Mouse (Mus musculus) forebrain, embryonic 13.5 days (tissue): ENCODE results near the gene Hspb3. TPM values are rescaled to one million over a fixed set of nuclear protein-coding genes. Genes with fewer than 3 reads are reported as not detected.

Source experiments
- ATAC-seq: fragments of 200-750 bp; cut with Nextera tagmentation; 2 replicates; pipeline ENCODE4 v1.8.0; 2017
- H3K27ac ChIP-seq: fragments of 300-500 bp; sonication (generic); 2 replicates; pipeline ENCODE4 v1.5.1; 2015; ENCODE audit warnings: inconsistent platforms, mild to moderate bottlenecking, moderate library complexity
- H3K27me3 ChIP-seq: fragments of 300-500 bp; sonication (generic); 2 replicates; pipeline ENCODE4 v1.6.1; 2015; ENCODE audit warnings: mild to moderate bottlenecking, inconsistent platforms
- H3K36me3 ChIP-seq: fragments of 300-500 bp; sonication (generic); 2 replicates; pipeline ENCODE4 v1.6.1; 2015; ENCODE audit warnings: mild to moderate bottlenecking, inconsistent platforms; ENCODE audit not compliant: poor library complexity, severe bottlenecking
- H3K4me1 ChIP-seq: fragments of 300-500 bp; sonication (generic); 2 replicates; pipeline ENCODE4 v1.6.1; 2015; ENCODE audit warnings: inconsistent platforms
- H3K4me2 ChIP-seq: fragments of 300-500 bp; sonication (generic); 2 replicates; pipeline ENCODE4 v1.6.1; 2015; ENCODE audit warnings: inconsistent platforms, mild to moderate bottlenecking, moderate library complexity
- H3K4me3 ChIP-seq: fragments of 300-500 bp; sonication (generic); 2 replicates; pipeline ENCODE4 v1.5.1; 2015; ENCODE audit warnings: mild to moderate bottlenecking, inconsistent platforms
- H3K9ac ChIP-seq: fragments of 300-500 bp; sonication (generic); 2 replicates; pipeline ENCODE4 v1.6.1; 2015; ENCODE audit warnings: mild to moderate bottlenecking, inconsistent platforms
- H3K9me3 ChIP-seq: fragments of 300-500 bp; sonication (generic); replicated peaks from 2 replicates; pipeline ENCODE4 v1.6.1; 2016; ENCODE audit warnings: inconsistent platforms
- WGBS: fragments of 180-500 bp; shearing (Covaris S2); methylation state at CpG from one replicate; pipeline ENCODE4 v1.1.7; 2015; 5-methylcytosine and 5-hydroxymethylcytosine counted together
- polyA plus RNA-seq: library from polyadenylated mRNA; unstranded; fragments of >200 nt; fragmentation: Nextera tagmentation; extraction: Ambion mirVana; gene quantifications from 2 replicates; pipeline ENCODE4 v1.2.1, GENCODE M21; 2015

The Hspb3 gene
- polyA plus RNA-seq, 1 experiment from 2014 or later: not detected

DNA sequence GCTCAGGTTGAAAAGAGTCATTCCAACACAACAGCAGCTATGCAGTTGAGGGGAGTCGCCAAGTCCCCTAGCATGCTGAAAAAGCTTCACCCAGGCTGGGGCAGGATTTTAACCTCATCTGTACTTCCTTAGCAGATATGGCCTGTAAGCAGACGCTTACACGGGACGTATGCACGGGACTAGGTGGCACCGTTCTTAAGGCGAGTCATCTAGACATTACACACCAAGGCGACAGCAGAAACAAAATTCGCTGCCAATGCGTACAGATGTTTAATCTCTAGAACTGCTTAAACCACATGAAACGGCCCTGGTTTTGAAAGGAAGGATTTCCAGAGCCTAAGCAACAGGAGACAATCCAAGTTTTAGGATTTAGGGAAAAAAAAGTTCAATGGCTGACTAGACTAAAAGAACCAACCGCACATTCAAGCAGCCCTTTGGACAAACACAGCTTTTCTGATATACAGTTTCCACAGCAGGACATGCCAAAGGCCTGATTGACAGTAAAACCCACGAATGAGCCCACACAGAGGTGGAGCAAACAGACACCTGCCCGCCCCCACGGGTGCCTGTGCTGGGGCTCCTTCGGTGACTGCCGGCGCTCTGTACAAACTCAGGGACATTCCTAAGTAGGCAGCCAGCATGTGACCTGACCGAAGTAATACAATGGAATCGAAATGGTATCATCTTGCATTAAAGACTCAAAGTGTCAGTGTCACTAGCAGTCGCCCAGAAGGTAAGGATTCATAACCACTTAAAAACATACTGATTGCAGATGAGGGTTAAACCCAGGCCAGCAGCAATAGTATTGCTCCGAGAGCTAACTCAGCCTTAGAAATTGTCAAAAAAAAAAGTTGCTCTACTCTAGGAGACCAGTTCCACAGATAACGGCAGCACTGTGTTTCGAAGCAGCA lies 48.6 kb downstream of the Hspb3 start:
- Histone ChIP-seq H3K36me3 (no peaks in the 10 kb centered on the region), H3K27ac (no peak overlapping the region), H3K4me2 (peak overlapping the region; percentile 90), H3K4me3 (peak overlapping the region; percentile 78), H3K27me3 (no peaks in the 10 kb centered on the region), H3K4me1 (peaks cover 74% of the 10 kb centered on the region), H3K9me3 (no peaks in the 10 kb centered on the region), H3K9ac (peak overlapping the region; percentile 90)
- 16% methylated on average over 24 of the region's 24 CpGs for WGBS
- 0 out of 2 replicates have a peak, but pooled peaks have one; percentile 15 for ATAC-seq

- H3K4me2 ChIP-seq: peak overlapping the region; percentile 90
- H3K27ac ChIP-seq: no peak overlapping the region
- no peak for ATAC-seq
- H3K4me3 ChIP-seq: peak overlapping the region; percentile 14
- H3K9ac ChIP-seq: peak overlapping the region; percentile 90; the same call in 1 of the 2 replicates
- peaks cover 74% of the 10 kb centered on the region for H3K4me1 ChIP-seq
- H3K9me3 ChIP-seq: no peaks in the 10 kb centered on the region
- H3K27me3 ChIP-seq: no peaks in the 10 kb centered on the region
- WGBS: 40% methylated on average over 10 of the region's 10 CpGs
- no peaks in the 10 kb centered on the region for H3K36me3 ChIP-seq
These were observed 49.6 kb downstream of the Hspb3 start for GRCm38 (mm10) chr13:113613882-113614281.

DNA sequence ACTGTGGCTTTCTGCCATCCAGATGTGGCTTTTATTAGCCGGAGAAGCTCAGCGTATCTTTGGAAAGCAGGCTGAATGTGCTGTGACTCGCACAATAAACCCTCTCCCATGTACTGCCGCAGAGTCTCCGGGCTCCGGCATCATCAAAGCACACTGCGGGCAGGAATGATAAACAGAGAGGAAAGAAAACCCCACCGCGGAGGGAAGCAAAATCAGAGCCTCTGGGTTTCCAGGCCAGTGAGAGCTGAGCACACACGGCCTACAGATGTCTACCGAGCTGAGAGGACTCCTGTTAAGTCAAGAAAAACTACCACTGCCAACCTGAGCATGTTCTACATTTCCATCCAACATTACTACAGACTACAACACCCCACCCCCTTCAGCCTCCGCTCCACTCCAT lies 50.1 kb downstream of the Hspb3 start:
- Histone ChIP-seq H3K4me1 (peaks cover 74% of the 10 kb centered on the region), H3K9ac (0 out of 2 replicates have a peak overlapping the region, but pooled peaks have one; percentile 90), H3K36me3 (no peaks in the 10 kb centered on the region), H3K4me2 (peak overlapping the region; percentile 90), H3K27ac (no peak overlapping the region), H3K4me3 (0 out of 2 replicates have a peak overlapping the region, but pooled peaks have one; percentile 14), H3K9me3 (no peaks in the 10 kb centered on the region), H3K27me3 (no peaks in the 10 kb centered on the region)
- no peak for ATAC-seq
- 38% methylated on average over 12 of the region's 12 CpGs for WGBS

Other genes starting within 250 kb of the Hspb3 start
- 7.6 and 8.3 TPM in 2 replicates for gene Snx18, start 45.1 kb downstream of the Hspb3 start, polyA plus RNA-seq
- gene Arl15, start 130.8 kb upstream of the Hspb3 start, polyA plus RNA-seq: 17.8 and 18.3 TPM in 2 replicates